Mouse (Mus musculus): Measurements from ENCODE around the gene Snx21. TPM values are rescaled to one million over a fixed set of nuclear protein-coding genes. Genes with fewer than 3 reads are reported as not detected.
A peak's percentile ranks its signal among the peaks of the same experiment; 100 is the strongest.

Snx21 gene
- total RNA-seq, 2 experiments from 2014 or later, result 36.7 to 44.0 TPM

DNA sequence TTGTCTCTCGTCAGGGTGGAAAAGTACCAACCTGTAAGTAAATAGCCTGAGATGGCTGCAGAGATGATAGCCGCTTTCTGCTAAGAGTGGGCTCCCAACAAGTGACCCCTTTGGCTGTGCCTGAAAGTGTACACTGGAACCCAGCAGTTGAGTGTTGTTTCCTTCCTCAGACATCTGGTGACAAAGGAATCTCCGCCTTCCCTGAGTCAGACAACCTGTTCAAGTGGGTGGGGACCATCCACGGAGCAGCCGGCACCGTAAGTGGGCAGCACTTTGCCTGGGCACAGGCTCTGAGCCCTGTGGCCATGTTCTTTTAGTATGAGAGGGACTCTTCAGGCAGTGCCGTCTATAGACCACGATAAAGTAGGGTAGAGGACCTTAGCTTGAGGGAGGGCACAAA is 14.5 kb upstream of the Snx21 start:
- DNase-seq, result no peak

DNA sequence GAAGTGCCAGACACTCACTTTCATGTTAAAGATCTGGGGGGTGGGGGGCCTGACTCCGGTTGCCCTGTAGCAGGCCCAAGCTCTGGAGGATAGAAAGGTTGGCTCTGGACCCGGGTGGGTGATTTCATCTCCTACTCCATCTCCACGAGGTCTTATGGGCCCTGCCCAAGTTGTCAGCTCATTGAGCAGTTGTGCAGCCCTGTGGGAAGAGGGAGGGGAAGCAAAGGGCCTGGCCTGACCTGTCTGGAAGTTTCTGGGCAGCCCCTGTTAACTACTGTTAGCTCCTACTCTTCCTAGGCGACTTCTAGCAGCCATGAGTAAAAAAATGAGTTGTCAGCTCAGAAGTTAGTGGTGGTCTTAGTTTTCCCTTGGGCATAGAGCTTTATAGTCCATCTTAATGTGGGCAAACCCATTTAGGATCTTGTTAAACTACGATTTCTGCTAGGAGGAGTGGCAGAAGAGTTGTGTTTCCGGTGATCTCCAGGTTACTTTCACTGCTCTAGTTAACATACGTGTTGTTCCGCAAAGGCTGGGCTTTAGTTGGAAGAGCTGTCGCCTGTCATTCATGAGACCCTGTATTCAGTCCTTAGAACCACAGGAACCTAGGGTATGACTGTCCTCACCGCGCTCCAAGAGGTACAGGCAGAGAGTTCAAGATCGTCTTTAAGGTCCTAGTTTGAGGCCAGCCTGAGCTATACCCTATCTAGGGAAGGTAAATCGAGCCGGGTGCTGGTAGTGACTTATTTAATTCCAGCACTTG is 12.2 kb upstream of the Snx21 start:
- no peak for DNase-seq

DNA sequence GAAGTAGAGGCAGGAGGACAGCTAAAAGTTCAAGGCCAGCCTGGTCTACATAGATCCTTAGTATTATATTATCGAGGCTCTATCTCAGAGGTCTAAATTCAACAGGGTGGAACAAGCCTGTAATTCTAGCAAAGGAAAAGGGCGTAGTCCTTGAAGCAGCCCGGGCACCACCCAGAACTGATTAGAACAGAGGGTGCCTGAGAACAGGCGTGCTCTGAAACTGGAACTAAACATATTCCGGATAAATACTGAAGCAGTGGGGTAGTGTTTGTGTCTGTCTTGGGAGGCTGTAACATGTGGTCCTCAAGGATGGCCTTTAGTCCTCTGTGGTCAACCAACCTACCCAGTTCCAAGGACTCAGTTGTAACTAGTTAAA is 11.6 kb upstream of the Snx21 start:
- no peak for DNase-seq

DNA sequence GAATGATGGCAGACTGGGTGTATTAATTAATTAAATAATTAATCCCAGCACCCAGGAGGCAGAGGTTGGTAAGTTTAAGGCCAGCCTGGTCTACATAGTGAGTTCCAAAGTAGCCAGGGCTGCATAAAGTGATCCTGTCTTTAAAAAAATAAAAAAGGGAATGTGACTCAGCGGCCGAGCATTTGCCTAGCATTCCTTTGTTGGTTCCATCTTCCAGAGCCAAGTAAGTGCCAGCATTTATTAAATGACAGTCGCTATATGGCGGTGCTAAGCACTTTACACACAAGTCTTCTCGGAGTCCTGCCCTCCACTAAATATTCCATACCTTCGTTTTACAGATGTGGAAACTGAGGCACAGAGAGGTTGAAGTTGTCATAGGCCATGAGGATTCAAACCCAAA is 9.5 kb upstream of the Snx21 start:
- DNase-seq, result no peak

DNA sequence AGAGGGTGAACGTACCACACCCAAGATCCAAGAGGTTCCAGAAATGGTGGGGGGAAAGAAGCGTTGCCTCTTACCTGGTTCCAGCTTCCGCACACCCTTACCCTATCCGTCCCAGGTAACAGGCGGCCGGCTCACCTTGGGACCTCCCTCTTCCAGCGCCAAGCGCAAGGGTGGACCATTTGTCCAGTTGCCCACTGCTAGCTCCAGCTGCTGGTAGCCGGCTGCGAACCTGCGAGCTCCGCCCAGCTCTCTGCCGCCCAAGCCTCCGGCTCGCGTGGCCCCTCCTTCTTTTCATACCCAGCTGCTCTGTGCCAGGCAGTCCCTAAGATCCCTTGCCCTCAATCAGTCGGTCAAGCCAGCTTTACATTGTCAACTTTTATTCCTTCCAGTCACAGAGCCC is 8.8 kb upstream of the Snx21 start:
- no peak for DNase-seq

DNA sequence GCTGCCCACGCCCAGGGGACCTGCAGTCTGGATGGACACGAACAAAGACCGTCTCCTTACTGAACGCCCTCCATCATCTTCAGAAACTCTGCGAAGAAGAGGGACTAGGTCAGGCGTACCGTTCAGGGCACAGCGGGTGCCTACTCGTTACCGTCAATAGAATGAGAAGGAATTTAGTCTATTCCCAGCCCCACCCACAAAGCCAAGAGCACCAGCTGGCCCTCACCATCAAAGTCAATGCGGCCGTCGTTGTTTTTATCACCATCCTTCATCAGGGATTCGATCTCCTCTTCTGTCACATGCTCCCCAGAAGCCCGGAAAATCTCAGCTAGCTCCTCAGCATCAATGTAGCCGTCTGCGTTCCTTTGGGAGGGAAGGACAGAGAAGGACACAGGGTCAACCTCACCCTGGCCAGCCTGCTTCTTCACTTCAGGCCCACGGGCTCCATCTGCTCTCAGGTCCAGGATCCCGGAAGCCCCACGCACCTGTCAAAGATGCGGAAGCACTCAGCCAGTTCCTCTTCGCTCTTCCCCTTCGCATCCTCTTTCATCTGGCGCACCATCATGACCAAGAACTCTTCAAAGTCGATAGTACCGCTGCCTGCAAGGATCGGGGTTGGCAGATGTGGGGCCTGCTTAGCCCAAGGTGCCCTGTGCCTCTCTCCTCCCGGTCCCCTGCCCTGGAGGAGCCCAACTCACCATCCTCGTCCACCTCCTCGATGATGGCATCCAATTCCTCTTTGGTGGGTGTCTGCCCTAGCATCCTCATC is 8.2 kb upstream of the Snx21 start:
- no peak for DNase-seq

DNA sequence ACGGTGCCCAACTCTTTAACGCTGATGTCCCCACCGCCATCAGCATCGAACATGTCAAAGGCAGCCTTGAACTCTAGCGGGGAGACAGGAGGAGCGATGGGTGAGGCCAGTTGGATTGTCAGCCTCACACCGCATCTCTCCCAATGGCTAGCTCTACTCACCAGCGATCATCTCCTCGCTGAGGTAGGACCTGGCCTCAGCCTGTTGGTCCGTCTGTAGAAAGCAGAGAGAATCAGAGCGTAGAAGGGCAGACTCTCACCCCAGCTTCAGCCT is 7.7 kb upstream of the Snx21 start:
- no peak for DNase-seq

DNA sequence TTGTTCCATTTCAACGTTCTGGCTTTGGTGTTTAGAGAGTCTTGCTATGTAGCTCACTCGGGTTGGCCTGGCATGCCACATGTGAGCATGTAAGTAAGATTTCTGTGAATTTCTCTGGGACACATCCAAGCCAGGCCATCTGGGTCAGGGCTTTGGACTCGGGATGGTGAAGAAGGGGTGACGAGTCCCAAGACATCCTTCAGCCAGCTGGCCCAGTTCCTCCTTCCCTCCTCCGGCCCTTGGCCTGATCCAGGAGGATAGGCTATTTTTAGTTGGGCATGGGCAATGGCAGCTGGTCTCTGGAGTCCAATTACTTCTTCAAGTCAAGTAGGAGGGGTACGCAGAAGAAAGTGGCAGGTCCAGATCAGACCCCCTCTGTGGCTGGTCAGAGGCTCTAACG is 6.8 kb upstream of the Snx21 start:
- DNase-seq, result no peak

DNA sequence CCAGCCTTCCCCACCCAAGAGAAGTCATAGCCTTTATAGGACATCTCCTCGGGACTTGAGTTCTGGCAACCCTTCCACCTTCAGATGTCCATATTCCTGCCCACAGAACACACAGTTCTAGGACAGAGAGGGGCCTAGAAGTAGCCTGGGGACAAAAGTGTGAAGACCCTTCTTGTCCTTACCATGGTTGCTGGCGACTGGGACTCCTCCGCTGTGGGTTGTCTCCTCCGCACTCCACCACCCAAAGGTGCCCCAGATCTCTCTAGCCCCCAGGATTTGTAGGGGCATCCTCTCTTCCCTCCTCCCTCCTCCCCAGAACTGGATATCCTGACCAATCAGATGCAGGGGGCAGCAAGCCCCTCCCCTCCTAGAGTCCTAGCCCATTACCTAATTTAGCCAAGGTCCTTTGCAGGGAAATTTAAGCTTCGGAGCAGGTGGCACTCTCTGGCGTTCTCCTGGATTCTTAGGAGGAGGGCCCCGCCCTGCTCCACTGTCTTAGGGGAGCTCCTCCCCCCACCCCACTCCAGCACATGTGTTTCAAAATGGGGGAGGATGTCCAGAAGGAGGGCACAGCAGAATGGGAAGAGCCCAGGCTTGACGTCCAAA is 6.0 kb upstream of the Snx21 start, which contains the start of gene Tnnc2:
Gene Tnnc2, minus strand, starts transcription at position 487 of the 606 bp plus-strand sequence.
- DNase-seq, result no peak

DNA sequence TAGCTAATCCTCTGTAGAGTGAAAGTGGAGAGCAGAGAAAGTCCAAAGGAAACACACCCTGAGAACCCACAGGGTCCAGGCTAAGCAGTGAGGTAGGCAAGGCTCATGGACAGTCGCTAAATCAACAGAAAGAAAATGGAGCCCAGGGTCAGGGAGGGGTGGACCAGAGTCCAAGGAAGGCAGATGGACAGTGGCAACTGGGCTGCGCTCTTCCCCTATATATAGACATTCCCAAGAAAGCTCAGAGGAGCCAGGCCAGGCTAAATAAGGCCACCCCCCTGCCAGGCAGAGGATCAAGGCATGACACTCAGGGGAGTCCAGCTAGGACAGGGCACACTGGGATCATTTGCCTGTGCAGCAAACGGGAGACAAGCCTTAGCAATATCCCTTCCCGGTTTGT is 3.7 kb upstream of the Snx21 start:
- DNase-seq, result no peak

DNA sequence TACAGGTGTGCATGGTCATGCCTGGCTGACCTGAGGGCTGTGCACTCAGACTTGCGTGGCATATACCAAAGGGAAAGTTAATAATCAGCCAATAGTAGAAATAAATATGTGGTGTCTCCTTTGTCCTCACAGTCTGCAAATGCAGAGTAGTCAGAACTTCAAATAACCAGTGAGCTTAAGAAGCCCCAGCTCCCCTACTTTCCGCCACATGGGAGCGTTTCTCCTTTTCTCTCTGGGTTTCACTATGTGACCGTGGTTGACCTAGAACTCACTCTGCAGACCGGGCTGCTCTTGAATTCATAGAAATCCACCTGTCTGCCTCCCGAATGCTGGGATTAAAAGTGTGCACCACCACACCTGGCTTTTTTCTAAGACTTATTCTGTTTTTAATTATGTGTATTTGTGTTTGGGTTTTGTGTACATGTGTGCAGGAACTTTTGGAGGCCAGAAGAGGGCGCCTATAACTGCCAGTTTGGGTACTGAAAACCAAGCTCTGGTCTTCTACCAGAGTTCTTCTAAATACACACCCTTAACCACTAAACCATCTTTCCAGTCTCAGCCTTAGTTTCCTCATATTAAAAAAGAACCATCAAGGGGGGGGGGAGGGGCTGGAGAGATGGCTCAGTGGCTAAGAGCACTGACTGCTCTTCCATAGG is 1.6 kb upstream of the Snx21 start:
- DNase-seq, result no peak

DNA sequence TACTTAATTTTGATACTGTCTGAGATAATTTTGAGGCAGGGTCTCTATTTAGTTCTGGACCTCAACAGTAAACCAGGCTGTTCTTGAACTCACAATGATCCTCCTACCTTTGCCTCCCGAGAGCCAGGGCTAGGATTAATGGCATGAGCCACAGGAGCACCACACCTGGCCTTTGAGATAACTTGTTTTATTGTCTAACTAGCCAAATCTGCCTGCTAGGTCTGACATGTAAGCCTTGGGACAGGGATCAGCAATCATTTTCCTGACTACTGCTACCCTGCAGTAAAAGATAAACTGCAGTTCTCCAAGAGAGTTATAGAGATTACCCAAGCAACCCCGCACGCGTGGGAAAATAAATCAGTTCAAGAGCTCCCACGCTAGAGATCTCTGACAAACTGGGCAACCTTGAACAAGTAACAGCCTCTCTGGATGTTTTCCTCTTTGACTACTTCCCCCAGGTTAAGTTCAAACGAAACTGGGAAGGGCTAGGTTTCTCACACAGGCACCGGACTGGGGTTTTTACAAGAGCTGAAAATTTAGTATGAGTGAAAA is 678 bp upstream of the Snx21 start:
- no peak for DNase-seq

DNA sequence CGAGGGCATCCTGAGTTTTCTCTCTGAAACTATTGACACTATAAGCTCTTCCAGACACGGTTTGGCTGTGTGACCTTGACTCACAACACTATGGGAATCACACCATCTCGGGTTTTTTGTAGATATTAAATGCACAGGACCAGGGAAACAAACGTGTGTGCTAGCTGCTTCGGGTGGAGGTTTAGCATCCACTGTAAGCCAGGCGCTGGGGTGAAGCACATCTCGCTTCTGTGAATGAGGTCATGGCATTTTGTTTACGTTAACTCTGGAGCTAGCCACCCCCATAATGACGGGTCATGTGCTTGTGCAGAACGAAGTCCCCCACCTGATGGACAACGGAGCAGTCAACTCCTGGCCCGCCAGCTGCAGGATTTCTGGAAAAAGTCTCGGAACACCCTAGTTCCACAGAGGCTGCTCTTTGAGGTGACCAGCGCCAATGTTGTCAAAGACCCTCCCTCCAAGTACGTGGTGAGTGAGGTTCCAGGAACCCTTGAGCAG is 814 bp downstream of the Snx21 start:
- no peak for DNase-seq

DNA sequence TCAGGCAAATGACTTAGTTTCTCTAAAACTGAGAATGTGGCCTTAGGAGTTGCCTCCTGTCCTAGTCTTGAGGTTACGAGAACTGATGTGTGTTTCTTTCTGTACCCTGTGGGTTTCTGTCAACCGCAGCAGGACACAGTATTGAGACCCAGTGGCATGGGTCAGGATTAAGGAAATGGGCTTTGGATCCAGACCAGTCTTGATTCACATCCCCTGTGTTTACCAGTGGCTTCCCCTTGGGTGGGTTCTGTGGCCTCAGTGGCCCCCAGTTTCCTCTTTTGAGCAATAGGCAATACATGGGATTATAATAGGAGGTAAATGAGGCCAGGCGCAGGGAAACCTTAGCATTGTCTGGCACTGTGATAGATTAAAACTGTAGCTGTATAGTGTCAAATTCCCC is 1.4 kb downstream of the Snx21 start:
- no peak for DNase-seq

DNA sequence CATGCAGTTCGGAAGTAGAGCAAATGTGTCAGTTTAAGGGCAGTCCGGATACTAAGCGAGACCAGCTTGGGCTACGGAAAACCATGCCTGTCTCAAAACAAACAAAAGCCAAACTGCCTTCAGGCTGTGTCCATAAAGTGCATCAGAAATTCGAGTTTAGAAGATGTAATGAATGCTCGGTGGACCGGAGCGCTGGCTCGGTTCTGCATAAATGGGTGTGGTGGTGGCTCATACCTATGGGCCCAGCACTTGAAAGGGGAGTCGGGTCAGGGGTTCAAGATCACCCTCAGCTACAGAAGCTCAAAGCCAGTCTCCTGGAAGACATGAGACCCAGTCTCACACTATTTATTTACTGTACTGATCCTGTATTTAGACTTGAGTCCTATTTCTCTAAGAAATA is 2.2 kb downstream of the Snx21 start:
- no peak for DNase-seq

DNA sequence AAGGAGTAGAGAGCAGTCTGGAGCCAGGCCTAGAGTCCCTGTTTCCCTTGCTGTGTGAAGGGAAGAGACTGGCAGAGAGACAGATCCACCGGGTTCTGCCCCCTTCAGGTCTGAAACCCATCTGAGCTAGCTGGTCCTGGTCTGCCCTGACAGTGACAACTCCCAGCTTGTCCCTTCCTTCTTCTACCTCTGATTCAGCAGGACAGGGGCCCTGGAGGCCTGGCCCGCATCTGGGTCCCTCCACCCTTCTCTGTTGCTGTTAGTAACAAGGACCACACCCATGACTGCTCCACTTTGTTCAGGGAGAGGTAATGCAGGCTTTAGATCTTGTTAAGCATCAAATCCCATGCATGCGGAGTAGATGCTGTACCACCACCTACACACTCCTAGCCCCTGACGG is 2.8 kb downstream of the Snx21 start:
- DNase-seq, result no peak

DNA sequence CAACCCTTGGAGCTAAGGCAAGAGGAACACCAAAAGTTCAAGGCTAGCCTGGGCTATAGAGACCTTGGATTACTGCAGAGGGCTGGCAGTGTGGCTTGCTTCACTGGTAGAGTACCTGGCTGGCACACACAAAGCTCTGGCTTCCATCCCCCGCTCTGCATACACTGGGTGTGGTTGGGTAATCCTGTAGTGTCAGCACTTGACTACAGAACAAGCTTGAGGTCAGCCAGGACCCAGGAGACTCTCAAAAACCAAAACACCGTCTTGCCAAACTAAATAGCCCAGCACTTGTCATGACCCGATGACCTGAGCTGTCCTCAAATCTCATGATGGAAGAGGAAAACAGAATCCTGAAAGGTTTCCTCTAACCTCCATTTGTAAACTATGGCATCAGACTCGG is 4.8 kb downstream of the Snx21 start:
- no peak for DNase-seq

DNA sequence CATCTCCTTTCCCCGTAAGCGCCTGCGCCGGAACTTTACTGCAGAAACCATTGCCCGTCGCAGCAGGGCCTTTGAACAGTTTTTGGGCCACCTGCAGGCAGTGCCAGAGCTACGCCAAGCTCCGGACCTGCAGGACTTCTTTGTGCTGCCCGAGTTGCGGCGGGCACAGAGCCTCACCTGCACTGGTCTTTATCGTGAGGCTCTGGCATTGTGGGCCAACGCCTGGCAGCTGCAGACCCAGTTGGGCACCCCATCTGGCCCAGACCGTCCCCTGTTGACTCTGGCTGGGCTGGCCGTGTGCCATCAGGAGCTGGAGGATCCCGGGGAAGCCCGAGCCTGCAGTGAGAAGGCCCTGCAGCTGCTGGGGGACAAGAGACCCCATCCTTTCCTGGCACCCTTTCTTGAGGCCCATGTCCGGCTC is 6.2 kb downstream of the Snx21 start:
- no peak for DNase-seq

DNA sequence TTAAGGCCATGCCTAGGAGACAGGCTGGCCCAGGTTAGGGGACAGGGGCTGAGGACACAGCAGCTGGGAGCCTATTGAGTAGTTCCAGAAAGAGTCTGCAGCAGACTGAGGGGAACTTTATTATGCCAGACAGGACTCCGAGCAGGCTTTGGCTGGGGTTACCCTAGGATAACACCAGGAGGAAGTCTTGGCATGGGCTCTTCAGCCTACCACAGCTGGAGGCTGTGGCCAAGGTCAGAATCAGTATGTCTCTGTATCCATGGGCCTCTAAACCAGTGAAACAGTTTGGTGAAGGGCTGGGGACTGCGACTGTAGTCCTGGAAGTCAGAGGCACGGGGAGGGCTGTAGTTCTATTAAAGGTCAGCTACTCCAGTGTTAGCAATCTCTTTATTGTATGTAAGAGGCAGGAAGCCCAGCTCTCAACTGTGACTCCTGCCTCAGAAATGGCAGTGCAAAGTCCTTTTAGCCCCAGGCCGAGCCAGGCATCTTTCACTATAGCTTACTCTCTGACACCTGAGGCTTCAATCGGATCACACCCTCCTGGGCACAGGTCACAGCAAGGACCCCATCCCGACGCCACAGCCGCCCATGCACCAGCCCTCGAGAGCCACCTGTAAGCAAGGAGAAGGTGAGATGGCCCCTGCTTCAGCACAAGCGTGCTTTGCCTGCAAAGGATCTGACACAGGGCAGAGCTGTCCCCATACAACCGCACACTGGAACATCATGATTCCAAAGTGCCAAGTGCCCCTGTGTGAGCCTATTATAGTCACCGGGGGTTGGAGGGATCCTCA is 7.0 kb downstream of the Snx21 start:
- DNase-seq, result no peak

DNA sequence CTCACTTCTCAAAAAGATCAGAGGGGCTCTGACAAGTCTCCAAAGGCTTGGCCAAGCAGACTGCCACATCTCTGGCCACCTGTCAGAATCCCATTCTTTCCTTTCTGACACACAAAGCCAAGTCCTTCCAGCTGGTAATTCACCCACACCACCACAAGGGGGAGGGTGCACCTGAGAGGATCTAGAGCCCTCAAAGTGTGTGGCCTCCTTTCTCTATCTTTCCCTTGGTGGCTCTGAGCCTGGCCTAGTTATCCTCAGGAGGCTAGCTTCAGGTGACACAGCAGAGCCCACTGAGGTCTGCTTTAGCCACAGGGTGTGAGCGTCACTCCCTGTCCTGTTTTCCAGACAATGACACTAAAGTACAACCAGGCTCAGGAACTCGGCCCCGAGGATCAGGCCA is 7.6 kb downstream of the Snx21 start:
- no peak for DNase-seq

DNA sequence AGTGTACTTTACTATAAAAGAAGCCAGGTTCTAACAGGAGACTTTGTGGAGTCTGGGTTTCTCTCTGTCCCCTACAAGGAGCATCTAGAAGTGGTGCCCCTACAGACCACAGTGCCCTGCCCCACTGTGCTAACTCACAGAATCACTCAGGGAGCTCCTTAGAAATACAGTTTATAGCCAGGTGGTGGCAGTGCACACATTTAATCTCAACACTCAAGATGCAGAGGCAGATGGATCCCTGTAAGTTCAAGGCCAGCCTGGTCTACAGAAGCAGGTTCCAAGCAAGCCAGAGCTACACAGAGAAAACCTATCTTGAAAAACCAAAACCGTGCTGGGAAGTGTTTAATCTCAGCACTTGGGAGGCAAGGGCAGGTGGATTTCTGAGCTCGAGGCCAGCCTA is 8.1 kb downstream of the Snx21 start:
- no peak for DNase-seq

DNA sequence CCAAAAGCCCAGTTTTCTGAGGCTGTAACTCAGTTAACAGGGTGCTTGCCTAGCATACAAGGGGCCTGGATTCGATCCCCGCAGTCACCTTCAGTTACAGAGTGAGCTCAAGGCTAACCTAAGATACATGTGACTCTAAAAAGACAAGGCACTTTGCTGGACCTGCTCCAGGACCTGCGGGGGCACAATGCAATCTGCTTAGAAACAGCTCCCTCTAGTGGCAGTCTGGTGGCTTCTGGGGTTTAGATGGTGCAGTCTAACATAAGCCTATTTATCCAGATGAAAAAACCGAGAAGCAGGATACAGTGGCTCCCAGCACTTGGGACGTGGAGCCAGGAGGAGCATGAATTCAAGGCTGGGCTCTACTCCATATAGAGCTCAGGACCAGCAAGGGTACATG is 8.7 kb downstream of the Snx21 start:
- peak; percentile 74 to 81 for DNase-seq
